Mouse (Mus musculus) forebrain, embryonic 16.5 days (tissue): ENCODE results near the gene Rnf227. TPM values are rescaled to one million over a fixed set of nuclear protein-coding genes. Genes with fewer than 3 reads are reported as not detected.
A peak's percentile ranks its signal among the peaks of the same experiment; 100 is the strongest.

Source experiments
- ATAC-seq: fragments of 200-750 bp; cut with Nextera tagmentation; 2 replicates; pipeline ENCODE4 v1.8.0; 2017; ENCODE audit warnings: mild to moderate bottlenecking, moderate library complexity
- H3K27ac ChIP-seq: fragments of 300-500 bp; sonication (generic); 2 replicates; pipeline ENCODE4 v1.5.1; 2014; ENCODE audit warnings: low read length, control low read depth
- H3K27me3 ChIP-seq: fragments of 300-500 bp; sonication (generic); replicated peaks from 2 replicates; pipeline ENCODE4 v1.6.1; 2014; ENCODE audit warnings: low read length; ENCODE audit not compliant: control insufficient read depth, insufficient read depth
- H3K36me3 ChIP-seq: fragments of 300-500 bp; sonication (generic); 2 replicates; pipeline ENCODE4 v1.6.1; 2014; ENCODE audit not compliant: control insufficient read depth, insufficient read depth
- H3K4me1 ChIP-seq: fragments of 300-500 bp; sonication (generic); replicated peaks from 2 replicates; pipeline ENCODE4 v1.6.1; 2014; ENCODE audit warnings: low read length; ENCODE audit not compliant: control insufficient read depth, insufficient read depth
- H3K4me2 ChIP-seq: fragments of 300-500 bp; sonication (generic); 2 replicates; pipeline ENCODE4 v1.6.1; 2014; ENCODE audit warnings: mild to moderate bottlenecking, low read length, control low read depth
- H3K4me3 ChIP-seq: fragments of 300-500 bp; sonication (generic); replicated peaks from 2 replicates; pipeline ENCODE4 v1.5.1; 2014; ENCODE audit warnings: mild to moderate bottlenecking, low read length, control low read depth
- H3K9ac ChIP-seq: fragments of 300-500 bp; sonication (generic); replicated peaks from 2 replicates; pipeline ENCODE4 v1.6.1; 2014; ENCODE audit warnings: low read depth, low read length, control low read depth
- H3K9me3 ChIP-seq: fragments of 300-500 bp; sonication (generic); 2 replicates; pipeline ENCODE4 v1.6.1; 2016; ENCODE audit warnings: low read length; ENCODE audit not compliant: control insufficient read depth
- WGBS: fragments of 180-500 bp; shearing (Covaris S2); extraction: QIAGEN DNeasy Blood & Tissue Kit; methylation state at CpG from one replicate; pipeline ENCODE4 v1.1.7; 2014; 5-methylcytosine and 5-hydroxymethylcytosine counted together
- polyA plus RNA-seq: library from polyadenylated mRNA; unstranded; fragments of >200 nt; fragmentation: Nextera tagmentation; extraction: Ambion mirVana; gene quantifications from 2 replicates; pipeline ENCODE4 v1.2.1, GENCODE M21; 2015

Rnf227 gene
- 109 and 144 TPM in 2 replicates for polyA plus RNA-seq

- H3K4me2 ChIP-seq, result peak within 1 kb of the TSS; percentile 94
- under 1% methylated on average over 99 of the region's 99 CpGs for WGBS
- peaks cover 15% of the 10 kb centered on the region for H3K4me1 ChIP-seq
- peak within 1 kb of the TSS; percentile 68 for H3K4me3 ChIP-seq
- H3K27me3 ChIP-seq, result no peaks in the 10 kb centered on the region
- H3K36me3 ChIP-seq, result peaks cover 8% of the 10 kb centered on the region
- ATAC-seq, result peak; percentile 94
- peak within 1 kb of the TSS; percentile 82 for H3K9ac ChIP-seq
- H3K27ac ChIP-seq, result peak within 1 kb of the TSS; percentile 91
- no peaks in the 10 kb centered on the region for H3K9me3 ChIP-seq
Observed at GRCm38 (mm10) chr11:69340161-69341131, at the start of gene Rnf227. TSS of gene Rnf227 (plus strand) at chr11:69340461.

DNA sequence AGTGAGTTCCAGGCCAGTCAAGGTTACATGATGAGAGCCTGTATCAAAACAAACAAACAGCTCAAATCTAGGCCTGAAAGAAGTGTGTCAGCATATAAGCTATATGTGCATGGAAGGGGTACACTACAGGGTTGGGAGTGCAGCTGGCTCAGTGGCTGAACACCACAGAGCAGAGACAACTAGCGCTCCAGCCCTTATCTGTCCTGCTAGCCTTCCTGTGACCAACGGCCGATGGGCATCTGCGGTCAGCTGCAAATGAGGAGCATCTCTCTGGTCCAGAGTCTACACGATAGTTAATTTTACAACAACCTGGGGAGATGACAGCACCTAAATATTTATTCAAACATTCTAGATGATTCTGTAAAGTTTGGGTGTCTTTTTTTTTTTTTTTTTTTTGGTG lies 49.1 kb upstream of the Rnf227 start:
- H3K4me2 ChIP-seq, result no peak overlapping the region
- no peaks in the 10 kb centered on the region for H3K27me3 ChIP-seq
- no peaks in the 10 kb centered on the region for H3K4me1 ChIP-seq
- H3K9ac ChIP-seq, result no peak overlapping the region
- ATAC-seq, result no peak
- 98% methylated on average over 5 of the region's 5 CpGs for whole genome bisulfite sequencing
- H3K36me3 ChIP-seq, result no peaks in the 10 kb centered on the region
- H3K9me3 ChIP-seq, result no peaks in the 10 kb centered on the region
- no peak overlapping the region for H3K4me3 ChIP-seq
- H3K27ac ChIP-seq, result no peak overlapping the region

DNA sequence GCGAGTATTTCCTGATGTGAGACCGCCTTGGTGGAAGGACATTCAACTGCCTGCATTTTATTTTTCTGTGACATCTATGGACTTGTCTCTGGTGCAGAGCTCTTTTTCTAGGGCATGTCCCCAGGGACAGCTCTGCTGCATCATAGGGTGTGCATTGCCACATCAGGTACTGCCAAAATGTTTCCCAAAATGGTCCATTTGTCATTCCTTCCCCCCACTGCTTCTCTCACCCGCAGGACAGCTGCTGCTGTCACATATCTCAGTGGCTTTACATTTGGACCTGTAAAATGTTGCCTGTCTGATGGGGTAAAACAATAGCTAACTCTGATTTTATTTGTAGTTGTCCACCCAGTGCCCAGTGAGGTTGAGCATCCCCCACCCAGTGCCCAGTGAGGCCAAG lies 45.0 kb upstream of the Rnf227 start:
- no peak for ATAC-seq
- Histone ChIP-seq H3K9me3 (no peaks in the 10 kb centered on the region), H3K27ac (no peak overlapping the region), H3K36me3 (peaks cover 3% of the 10 kb centered on the region), H3K4me2 (no peak overlapping the region), H3K27me3 (no peaks in the 10 kb centered on the region), H3K9ac (no peak overlapping the region), H3K4me3 (no peak overlapping the region), H3K4me1 (no peaks in the 10 kb centered on the region)
- WGBS, result 95% methylated on average over 3 of the region's 3 CpGs

DNA sequence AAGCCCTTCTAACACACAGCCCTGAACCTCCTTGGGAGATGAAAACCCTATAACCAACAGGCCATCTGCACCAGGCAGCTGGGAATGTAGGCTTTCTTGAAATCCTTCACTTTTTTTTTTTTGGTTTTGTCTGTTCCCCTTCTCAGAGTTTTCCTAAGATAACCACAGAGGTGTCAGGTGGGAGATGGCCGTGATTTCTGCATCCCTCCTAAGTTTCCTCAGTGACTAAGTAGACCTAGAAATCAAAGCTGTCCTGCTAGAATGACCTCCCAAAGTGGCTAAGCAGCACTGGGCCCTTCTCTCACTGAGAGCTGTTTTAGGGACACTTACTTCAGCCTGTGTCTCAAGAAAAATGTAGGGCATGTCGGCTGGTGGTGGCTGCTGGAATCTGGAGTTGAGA lies 42.5 kb upstream of the Rnf227 start:
- ATAC-seq, result no peak
- Histone ChIP-seq H3K4me1 (no peaks in the 10 kb centered on the region), H3K4me3 (no peak overlapping the region), H3K36me3 (peaks cover 8% of the 10 kb centered on the region), H3K4me2 (no peak overlapping the region), H3K27ac (no peak overlapping the region), H3K9ac (no peak overlapping the region), H3K27me3 (no peaks in the 10 kb centered on the region), H3K9me3 (no peaks in the 10 kb centered on the region)
- 81% methylated on average over 2 of the region's 2 CpGs for WGBS

- no peak overlapping the region for H3K9ac ChIP-seq
- H3K9me3 ChIP-seq, result no peaks in the 10 kb centered on the region
- 59% methylated on average over 7 of the region's 7 CpGs for WGBS
- ATAC-seq, result no peak
- H3K4me2 ChIP-seq, result no peak overlapping the region
- H3K27ac ChIP-seq, result no peak overlapping the region
- H3K36me3 ChIP-seq, result peaks cover 8% of the 10 kb centered on the region
- H3K27me3 ChIP-seq, result no peaks in the 10 kb centered on the region
- H3K4me1 ChIP-seq, result no peaks in the 10 kb centered on the region
- no peak overlapping the region for H3K4me3 ChIP-seq
Observed at GRCm38 (mm10) chr11:69298231-69298630, 42.0 kb upstream of the Rnf227 start.

DNA sequence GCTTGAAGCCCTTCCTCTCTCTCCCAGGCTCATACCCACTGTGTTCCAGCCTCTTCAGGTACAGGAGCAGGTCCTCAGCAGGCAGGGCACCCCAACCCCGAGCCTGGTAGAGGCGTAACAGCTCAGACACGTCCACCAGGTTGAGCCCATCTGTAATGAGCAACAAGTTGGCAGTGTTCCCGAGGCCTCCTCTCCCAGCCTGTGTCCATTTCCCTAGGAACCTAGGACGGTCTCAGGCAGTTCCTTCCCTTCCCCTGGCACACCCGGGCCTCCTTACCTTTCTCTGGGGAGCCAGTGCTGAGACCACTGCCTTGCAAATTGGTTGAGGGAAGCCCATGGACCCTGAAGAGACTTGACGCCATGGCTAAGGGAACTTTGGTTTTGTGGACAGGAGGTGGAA lies 37.4 kb upstream of the Rnf227 start:
- Histone ChIP-seq H3K4me2 (no peak overlapping the region), H3K9ac (no peak overlapping the region), H3K36me3 (peaks cover 21% of the 10 kb centered on the region), H3K27ac (no peak overlapping the region), H3K4me3 (no peak overlapping the region), H3K9me3 (no peaks in the 10 kb centered on the region), H3K4me1 (no peaks in the 10 kb centered on the region), H3K27me3 (no peaks in the 10 kb centered on the region)
- no peak for ATAC-seq
- 74% methylated on average over 7 of the region's 7 CpGs for WGBS

- no peaks in the 10 kb centered on the region for H3K27me3 ChIP-seq
- 94% methylated on average over 9 of the region's 9 CpGs for WGBS
- H3K36me3 ChIP-seq, result peaks cover 33% of the 10 kb centered on the region
- no peak for ATAC-seq
- H3K9ac ChIP-seq, result no peak overlapping the region
- H3K4me1 ChIP-seq, result no peaks in the 10 kb centered on the region
- no peak overlapping the region for H3K4me2 ChIP-seq
- no peak overlapping the region for H3K27ac ChIP-seq
- H3K9me3 ChIP-seq, result no peaks in the 10 kb centered on the region
- H3K4me3 ChIP-seq, result no peak overlapping the region
Observed at GRCm38 (mm10) chr11:69305291-69305690, 35.0 kb upstream of the Rnf227 start.

GRCm38 (mm10) chr11:69306039-69306438 lies 34.2 kb upstream of the Rnf227 start:
- 96% methylated on average over 2 of the region's 2 CpGs for WGBS
- Histone ChIP-seq H3K4me3 (no peak overlapping the region), H3K9me3 (no peaks in the 10 kb centered on the region), H3K27me3 (no peaks in the 10 kb centered on the region), H3K9ac (no peak overlapping the region), H3K36me3 (peaks cover 41% of the 10 kb centered on the region), H3K4me1 (no peaks in the 10 kb centered on the region), H3K4me2 (no peak overlapping the region), H3K27ac (no peak overlapping the region)
- ATAC-seq, result no peak

DNA sequence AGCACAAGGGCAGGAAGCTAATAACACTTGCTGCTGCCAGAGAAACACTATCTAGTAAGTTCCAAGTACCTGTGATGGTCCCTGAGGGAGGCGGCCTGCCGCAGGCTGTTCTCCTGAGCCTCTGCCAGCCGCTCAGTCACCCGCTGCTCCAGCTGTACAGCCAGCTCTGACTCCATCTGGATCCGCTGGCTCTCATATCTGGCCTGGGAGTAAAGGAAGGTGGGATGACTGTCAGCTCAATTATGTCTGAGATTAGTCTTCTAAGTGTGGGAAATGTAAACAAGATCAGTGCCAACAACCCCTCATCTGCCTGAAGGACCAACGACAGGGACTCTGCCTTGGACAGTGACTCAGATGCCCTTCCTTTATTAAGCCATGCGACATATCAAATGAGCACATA lies 29.0 kb upstream of the Rnf227 start:
- 74% methylated on average over 7 of the region's 7 CpGs for WGBS
- no peak overlapping the region for H3K27ac ChIP-seq
- H3K36me3 ChIP-seq, result peaks cover 31% of the 10 kb centered on the region
- no peak for ATAC-seq
- no peaks in the 10 kb centered on the region for H3K4me1 ChIP-seq
- H3K4me2 ChIP-seq, result no peak overlapping the region
- H3K9me3 ChIP-seq, result no peaks in the 10 kb centered on the region
- no peaks in the 10 kb centered on the region for H3K27me3 ChIP-seq
- no peak overlapping the region for H3K4me3 ChIP-seq
- H3K9ac ChIP-seq, result no peak overlapping the region
